Comparison of ENCODE assay signal across 14 mouse cellular contexts in the genomic region with DNA sequence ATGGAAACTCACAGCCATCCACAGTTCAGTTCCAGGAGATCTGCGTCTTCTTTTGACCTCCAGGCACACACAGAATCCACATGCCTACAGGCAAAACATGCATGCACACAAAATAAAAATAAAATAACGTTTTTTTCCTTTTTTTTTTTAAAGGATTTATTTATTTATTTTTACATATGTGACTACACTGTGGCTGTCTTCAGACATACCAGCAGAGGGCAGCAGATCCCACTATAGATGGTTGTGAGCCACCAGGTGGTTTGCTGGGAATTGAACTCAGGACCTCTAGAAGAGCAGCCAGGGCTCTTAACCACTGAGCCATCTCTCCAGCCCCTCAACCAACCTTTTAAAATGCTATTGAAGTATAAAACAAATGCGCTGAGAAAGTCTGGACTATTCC. TPM values are rescaled to one million over a fixed set of nuclear protein-coding genes. Genes with fewer than 3 reads are reported as not detected.
DNase-seq lines count a peak whose midpoint lies in the region; ATAC-seq and TF ChIP-seq lines count a peak whose summit lies in the region.
"Had no signal": no experiment of that assay in that cellular context is flagged by ENCODE, and none has a peak within 500 bp of the region (broad histone marks: within the 10 kb centered on the region; RNA-seq: fewer than 3 reads in every experiment).

No protein-coding gene starts in this region.

- no peaks in the 10 kb centered on the region for H3K27me3 ChIP-seq in midbrain, embryonic 14.5 days (ENCODE audit: control insufficient read depth, insufficient read depth, low read length)
- peaks cover 5% of the 10 kb centered on the region; the same call in 1 of the 2 replicates for H3K27me3 ChIP-seq in hindbrain, embryonic 10.5 days (ENCODE audit: insufficient read depth, poor library complexity, severe bottlenecking)
- H3K27me3 ChIP-seq: liver, embryonic 13.5 days; megakaryocyte, embryonic 14.5 days had no signal

- H3K27ac ChIP-seq in layer of hippocampus, adult 2 months, result no peak overlapping the region
- no peak overlapping the region for H3K27ac ChIP-seq in midbrain, embryonic 14.5 days (replicated peaks; ENCODE audit: low read depth, low read length)
- H3K27ac ChIP-seq in hindbrain, embryonic 10.5 days, result no peak overlapping the region

- no peaks in the 10 kb centered on the region for H3K36me3 ChIP-seq in midbrain, embryonic 14.5 days (ENCODE audit: control insufficient read depth, insufficient read depth, low read length)
- H3K36me3 ChIP-seq in hindbrain, embryonic 10.5 days, result peaks cover 9% of the 10 kb centered on the region

- no peaks in the 10 kb centered on the region for H3K9me3 ChIP-seq in midbrain, embryonic 14.5 days (ENCODE audit: control insufficient read depth, low read length)
- H3K9me3 ChIP-seq in hindbrain, embryonic 10.5 days, result peaks cover 11% of the 10 kb centered on the region

- peak; percentile 32 to 44 for DNase-seq in cerebellum, postnatal 10 days
- no peak for DNase-seq in layer of hippocampus, adult 2 months (ENCODE audit: low spot score in 2 of 2)
- no peak for DNase-seq in layer of hippocampus, postnatal 25 days (ENCODE audit: extremely low spot score in 1 of 2, low spot score in 1 of 2)
- DNase-seq in B cell, adult 2 months, result peak; percentile 43 to 47
- DNase-seq in T-cell, adult 2 months (ENCODE audit: low spot score), result peak; percentile 11
- no peak for DNase-seq in midbrain, embryonic 14.5 days
- DNase-seq in hindbrain, embryonic 10.5 days (ENCODE audit: low spot score), result no peak
- DNase-seq: kidney, postnatal 25 days; liver, embryonic 13.5 days; thymus, adult 2 months had no signal

- 81% methylated on average over 3 of the region's 3 CpGs for WGBS in midbrain, embryonic 14.5 days
- 77% methylated on average over 3 of the region's 3 CpGs for WGBS in hindbrain, embryonic 10.5 days

- H3K4me1 ChIP-seq in midbrain, embryonic 14.5 days (ENCODE audit: control insufficient read depth, insufficient read depth, low read length), result no peaks in the 10 kb centered on the region
- peaks cover 17% of the 10 kb centered on the region for H3K4me1 ChIP-seq in hindbrain, embryonic 10.5 days (replicated peaks)

- H3K4me3 ChIP-seq in layer of hippocampus, adult 2 months, result no peak overlapping the region
- no peak overlapping the region for H3K4me3 ChIP-seq in midbrain, embryonic 14.5 days (replicated peaks; ENCODE audit: low read depth, low read length)
- H3K4me3 ChIP-seq in hindbrain, embryonic 10.5 days, result no peak overlapping the region
- H3K4me3 ChIP-seq: liver, embryonic 13.5 days had no signal

- no peak overlapping the region for H3K4me2 ChIP-seq in midbrain, embryonic 14.5 days (ENCODE audit: low read length)
- H3K4me2 ChIP-seq: heart, embryonic 11.5 days had no signal

- no peak overlapping the region for H3K9ac ChIP-seq in midbrain, embryonic 14.5 days (replicated peaks; ENCODE audit: low read length)
- H3K9ac ChIP-seq: liver, embryonic 13.5 days had no signal

- peak; percentile 69 for TF ChIP-seq CTCF in layer of hippocampus, adult 2 months (conservative IDR thresholded peaks at IDR 0.05)

- no peak for ATAC-seq in cerebellum, adult (ENCODE audit: insufficient number of reproducible peaks, low FRiP score, low TSS enrichment)
- no peak for ATAC-seq in midbrain, embryonic 14.5 days (ENCODE audit: low FRiP score, low TSS enrichment)
- ATAC-seq: hindbrain, embryonic 16.5 days had no signal

RNA-seq across cellular contexts. Expression of a gene that starts 3.3 kb away (rescaled TPM):
- 10 to 100 TPM; 54.6 to 62.0 TPM for total RNA-seq in layer of hippocampus, adult 2 months (2021)
- 10 to 100 TPM; 46.3 to 50.8 TPM for total RNA-seq in layer of hippocampus, postnatal 25 days (2021)
- 6.4 and 7.5 TPM in 2 replicates for polyA plus RNA-seq in midbrain, embryonic 14.5 days (2014; fragmentation: Nextera tagmentation; extraction: Ambion mirVana)
- polyA plus RNA-seq in hindbrain, embryonic 10.5 days (2016; fragmentation: Nextera tagmentation; extraction: Ambion mirVana), result 9.1 TPM in 2 replicates

Comparison
In these comparisons a context has a peak if more than half of its experiments do, and no peak if none do; other contexts are left out.
1. DNase-seq: peak in cerebellum, postnatal 10 days (2 of 2), B cell, adult 2 months (2 of 2) and T-cell, adult 2 months (single experiment); none in layer of hippocampus, adult 2 months (0 of 2), layer of hippocampus, postnatal 25 days (0 of 2), midbrain, embryonic 14.5 days (single experiment) and hindbrain, embryonic 10.5 days (single experiment).